Mouse (Mus musculus) large intestine, adult 2 months (tissue): ENCODE measurements around the gene Otx2. TPM values are rescaled to one million over a fixed set of nuclear protein-coding genes. Genes with fewer than 3 reads are reported as not detected.
"Not testable (repeated sequence)": the region's sequence is repeated elsewhere in the genome, so short reads cannot be mapped to it uniquely, and the experiment has no call there.

Source experiments
- DNase-seq: peaks from one replicate; pipeline ENCODE4 v3.0.0-alpha.2; 2012; ENCODE audit warnings: low read depth, low spot score
- WGBS: fragments of 180-500 bp; shearing (Covaris S2); methylation state at CpG from one replicate; pipeline ENCODE4 v1.1.7; 2018; 5-methylcytosine and 5-hydroxymethylcytosine counted together
- polyA plus RNA-seq: library from polyadenylated mRNA; depleted of rRNA; stranded (reverse); fragments of >200 nt; gene quantifications from 2 replicates; pipeline ENCODE4 v1.2.3, GENCODE M21; 2012

Otx2 gene
- polyA plus RNA-seq, 1 experiment, result not detected

GRCm38 (mm10) chr14:48655792-48656550 lies 17.6 kb downstream of the Otx2 start:
- 6% methylated on average over 21 of the region's 21 CpGs for WGBS
- DNase-seq, result no peak

DNA sequence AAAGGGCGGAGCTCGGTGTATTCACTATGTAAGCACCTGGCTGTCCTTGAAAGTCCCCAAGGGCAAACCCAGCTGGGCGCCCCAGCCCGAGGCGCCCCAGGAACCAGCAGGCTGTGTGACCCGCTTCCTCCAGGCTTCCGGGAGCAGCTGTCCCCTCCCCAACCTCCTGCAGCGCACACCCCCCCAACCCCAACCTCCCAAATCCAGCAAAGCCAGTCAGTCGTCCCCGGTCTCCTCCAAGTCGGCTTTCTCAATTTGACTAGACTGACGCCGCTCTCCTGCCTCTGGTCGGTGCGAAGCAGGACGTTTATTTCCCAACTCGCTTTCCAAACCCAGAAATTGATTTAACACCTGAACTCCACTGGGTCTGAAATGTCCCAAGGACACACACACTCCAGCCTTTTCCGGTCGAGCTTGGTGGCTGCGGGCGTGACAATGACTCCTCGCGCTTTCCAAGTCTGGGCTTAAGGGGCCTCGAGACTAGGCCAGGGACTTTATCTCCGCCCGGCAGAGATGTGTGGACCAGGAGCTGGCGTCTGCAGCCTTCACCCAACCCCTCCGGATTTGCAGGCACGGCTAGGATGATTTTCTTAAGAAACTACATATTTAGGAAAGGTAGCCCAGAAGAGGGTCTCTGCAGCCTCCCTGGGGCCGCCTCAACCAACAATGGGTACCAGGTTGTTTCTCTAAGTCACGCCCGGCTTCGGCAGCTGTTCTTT lies 18.4 kb downstream of the Otx2 start:
- DNase-seq, result no peak
- 4% methylated on average over 33 of the region's 33 CpGs for WGBS

GRCm38 (mm10) chr14:48654551-48655072 lies 19.0 kb downstream of the Otx2 start:
- no peak for DNase-seq
- WGBS, result 6% methylated on average over 20 of the region's 20 CpGs

- 11% methylated on average over 22 of the region's 22 CpGs for WGBS
Measured at GRCm38 (mm10) chr14:48653676-48654510, 19.7 kb downstream of the Otx2 start.

GRCm38 (mm10) chr14:48653081-48653480 lies 20.5 kb downstream of the Otx2 start:
- 63% methylated on average over 3 of the region's 3 CpGs for WGBS
- no peak for DNase-seq

More at GRCm38 (mm10) chr14:48653676-48654510, 19.7 kb downstream of the Otx2 start:
- DNase-seq, result no peak

DNA sequence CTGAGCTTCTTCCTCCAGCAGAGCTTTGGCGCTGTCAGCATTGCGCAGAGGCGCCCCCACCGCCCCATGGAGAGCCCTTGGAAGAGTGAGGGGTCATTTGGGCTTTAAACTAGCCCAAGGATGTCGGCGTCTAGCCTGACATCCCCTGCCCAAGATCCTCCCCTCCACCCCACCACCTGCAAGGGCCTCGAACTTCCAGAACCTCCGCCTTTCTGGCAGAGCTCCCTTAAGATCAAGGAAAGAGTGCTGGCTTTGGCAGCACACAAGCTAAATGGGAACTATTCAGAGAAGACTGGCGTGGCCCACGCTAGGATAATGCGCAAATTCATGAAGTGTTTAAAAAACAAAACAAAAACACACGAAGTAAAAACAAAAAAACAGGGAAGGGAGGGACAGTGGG lies 21.4 kb downstream of the Otx2 start:
- no peak for DNase-seq
- 17% methylated on average over 12 of the region's 12 CpGs for WGBS

DNA sequence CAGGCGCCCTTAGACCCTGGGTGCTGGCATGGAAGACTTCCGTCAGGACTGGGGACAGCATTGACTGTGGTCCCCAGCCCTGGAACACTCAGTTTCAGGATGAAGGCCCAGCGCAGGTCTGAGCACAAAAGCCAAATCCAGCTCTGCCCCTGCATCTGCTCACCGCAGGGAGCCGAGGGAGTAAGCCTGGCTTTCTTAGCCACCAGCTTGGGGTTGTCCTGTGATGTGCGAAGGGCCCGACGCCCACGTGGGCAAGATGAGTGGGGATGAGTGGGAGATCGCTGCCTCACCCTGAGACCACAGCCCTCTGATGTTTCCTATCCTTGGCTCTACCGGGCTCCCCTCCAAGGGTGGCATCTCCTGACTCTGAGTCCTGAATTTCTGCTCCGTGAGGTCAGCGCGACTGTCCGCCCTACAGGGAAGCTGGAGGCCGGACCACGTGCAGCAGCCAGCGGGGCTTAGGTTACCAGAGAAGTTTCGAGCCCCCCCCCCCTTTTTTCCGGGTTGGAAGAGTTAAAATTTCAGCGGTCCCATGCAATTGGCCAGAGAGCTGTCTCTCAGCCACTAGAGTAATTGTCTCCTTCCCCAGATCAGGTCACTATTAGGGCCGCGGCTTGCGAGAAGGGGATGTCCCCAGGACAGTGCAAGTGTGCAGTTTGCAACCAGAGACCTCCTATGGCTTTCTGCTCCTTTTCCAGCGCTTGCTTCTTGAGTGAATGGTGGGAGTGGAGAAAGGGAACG lies 22.0 kb downstream of the Otx2 start:
- DNase-seq, result no peak
- 8% methylated on average over 26 of the region's 26 CpGs for WGBS

DNA sequence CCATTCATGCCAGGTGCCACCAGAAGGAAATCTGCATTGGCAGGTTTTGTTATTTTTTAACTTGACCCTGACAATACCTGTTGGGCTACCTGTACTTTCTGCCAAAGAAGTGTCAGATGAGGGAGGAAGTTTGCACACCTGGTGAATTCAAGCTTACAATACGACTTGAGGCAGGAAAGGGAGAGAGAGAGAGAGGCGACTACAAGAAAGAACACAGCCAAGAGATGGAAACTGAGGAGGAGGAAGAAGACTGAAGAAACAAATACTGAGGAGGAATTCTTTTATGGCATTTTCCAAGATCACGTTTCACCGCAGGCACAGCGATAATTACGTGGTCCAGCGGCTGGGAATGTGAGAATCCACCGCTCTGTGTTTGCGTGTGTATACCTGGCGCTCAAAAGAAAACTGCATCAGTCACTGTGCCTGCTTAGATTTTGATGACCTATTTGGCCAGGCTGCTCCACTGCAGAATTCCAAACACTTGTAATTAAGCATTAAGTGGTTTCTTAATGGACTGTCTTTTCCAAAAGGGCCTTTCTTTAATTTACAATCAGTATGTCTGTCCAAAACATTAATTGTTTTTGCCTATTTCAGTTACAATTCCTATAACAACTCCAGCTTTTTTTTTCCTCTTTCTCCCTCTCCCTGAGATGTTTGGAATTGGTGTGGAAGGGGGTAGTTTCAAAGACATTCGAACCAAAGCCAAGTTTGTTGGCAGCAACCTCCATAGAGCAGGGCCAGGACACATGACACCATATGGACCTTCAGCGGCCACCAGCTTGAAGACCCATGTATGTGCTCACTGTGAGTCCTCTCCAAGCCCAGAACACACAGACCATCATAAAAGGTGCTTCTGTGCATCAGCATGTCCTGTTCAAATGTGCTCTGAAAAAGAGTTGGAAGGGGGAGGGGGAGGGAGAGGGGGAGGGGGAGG lies 31.9 kb downstream of the Otx2 start:
- WGBS, result 32% methylated on average over 12 of the region's 12 CpGs
- DNase-seq, result no peak

GRCm38 (mm10) chr14:48633141-48633540 lies 40.5 kb downstream of the Otx2 start:
- 70% methylated on average over 3 of the region's 3 CpGs for WGBS
- no peak for DNase-seq

- 83% methylated on average over 8 of the region's 8 CpGs for WGBS
- no peak for DNase-seq
Measured at GRCm38 (mm10) chr14:48632335-48632734, 41.3 kb downstream of the Otx2 start.

- WGBS, result 80% methylated on average over 2 of the region's 2 CpGs
- DNase-seq, result no peak
Measured at GRCm38 (mm10) chr14:48631486-48631885, 42.1 kb downstream of the Otx2 start.

- 86% methylated on average over 9 of the region's 9 CpGs for WGBS
- no peak for DNase-seq
Measured at GRCm38 (mm10) chr14:48629404-48629803, 44.2 kb downstream of the Otx2 start.

DNA sequence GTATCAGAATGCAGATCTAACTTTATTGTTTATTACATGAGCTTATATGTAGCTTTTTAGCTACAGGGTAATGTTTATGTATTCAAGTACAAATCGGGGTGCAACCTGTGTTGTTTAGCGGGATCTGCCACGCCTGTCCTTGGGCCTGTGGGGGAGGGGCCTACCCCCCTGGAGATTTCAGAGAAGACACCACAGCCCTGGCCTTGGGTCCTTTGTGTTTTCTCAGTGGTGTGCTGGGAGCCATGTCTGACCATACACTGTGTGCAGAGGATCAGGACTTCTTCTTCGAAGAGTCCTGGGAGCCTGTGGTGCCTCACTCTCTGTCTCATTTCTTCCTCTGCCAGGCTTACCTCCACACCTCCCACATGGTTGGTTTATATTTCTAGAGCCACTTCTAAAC lies 47.3 kb downstream of the Otx2 start:
- WGBS, result 71% methylated on average over 4 of the region's 4 CpGs
- no peak for DNase-seq

GRCm38 (mm10) chr14:48625331-48625694 lies 48.3 kb downstream of the Otx2 start:
- WGBS, result 69% methylated on average over 6 of the region's 6 CpGs
- DNase-seq, result no peak

DNA sequence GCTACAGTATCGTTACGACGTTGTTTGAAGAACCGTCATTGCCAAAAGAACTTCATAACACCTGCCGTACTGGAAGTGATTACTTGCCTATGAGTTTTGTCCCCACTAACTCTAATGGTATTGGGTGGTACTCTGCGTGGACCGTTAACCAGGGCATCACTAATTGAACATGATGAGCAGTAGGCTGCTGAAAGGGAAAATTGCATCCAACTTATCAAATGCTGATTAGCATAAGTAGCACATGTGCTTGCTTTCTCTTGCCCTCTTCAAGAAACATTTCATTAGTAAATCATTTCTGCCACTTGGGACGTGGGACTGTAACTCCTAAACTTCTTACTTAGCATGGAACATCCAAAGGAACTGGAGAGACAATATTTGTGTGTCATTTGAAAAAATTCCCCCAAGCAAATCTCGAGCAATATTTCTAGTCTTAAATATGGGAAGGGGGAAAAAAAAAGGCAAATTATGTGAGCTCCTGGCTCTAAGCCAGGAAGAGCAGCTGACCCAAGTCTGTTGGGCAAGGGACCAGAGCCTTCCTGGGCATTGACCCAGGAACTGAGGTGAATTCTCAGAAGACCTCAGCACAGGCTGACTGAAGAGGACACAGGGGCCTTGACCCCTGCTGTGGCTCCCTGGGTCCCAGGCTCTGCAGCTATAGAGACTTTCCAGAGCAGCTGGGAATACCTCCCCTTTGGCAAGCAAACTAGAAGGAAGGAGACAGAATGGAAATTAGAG lies 48.9 kb downstream of the Otx2 start:
- 69% methylated on average over 9 of the region's 9 CpGs for WGBS
- no peak for DNase-seq

DNA sequence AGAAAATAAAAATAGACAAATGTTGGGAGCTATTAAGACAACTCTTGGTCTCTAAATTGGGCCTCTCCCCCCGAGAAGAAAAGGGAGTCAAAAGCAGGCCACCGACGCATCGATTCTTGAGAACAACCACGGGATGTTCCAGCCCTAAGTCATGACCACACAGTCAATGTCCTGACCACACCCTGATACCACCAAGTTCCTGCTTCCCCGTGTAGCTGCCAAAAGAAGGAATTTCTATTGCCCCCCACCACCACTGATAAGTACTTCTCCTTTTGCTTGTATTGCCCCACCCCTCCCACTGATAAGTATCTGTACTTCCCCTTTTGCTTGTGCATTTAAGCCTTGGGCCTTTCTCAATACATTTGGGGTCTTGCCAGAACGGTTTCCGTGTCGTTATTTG lies 50.9 kb downstream of the Otx2 start:
- 70% methylated on average over 9 of the region's 9 CpGs for WGBS
- DNase-seq, result not testable (repeated sequence)

DNA sequence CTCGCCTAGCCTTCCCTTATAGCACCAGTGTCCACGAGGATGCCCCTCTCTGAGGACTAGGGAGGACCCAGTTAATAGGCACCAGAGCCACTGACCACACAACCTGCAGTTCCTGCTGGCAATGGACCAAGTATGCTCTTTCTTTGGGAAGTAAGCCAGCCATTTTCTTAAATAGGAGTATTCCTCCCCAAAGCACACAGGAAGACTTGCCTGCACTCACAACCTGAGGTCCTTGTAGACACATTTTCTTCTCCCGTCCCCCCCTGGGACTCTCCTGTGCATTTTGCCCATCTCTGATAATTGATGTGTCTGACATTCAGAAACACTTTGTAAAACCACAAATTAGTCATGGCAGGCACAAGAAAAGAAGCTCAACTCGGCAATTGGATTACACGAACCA lies 57.3 kb downstream of the Otx2 start:
- no peak for DNase-seq
- whole genome bisulfite sequencing, result 73% methylated on average over 5 of the region's 5 CpGs
